Comparison of ENCODE assay signal across 1 mouse cellular context in the genomic region with DNA sequence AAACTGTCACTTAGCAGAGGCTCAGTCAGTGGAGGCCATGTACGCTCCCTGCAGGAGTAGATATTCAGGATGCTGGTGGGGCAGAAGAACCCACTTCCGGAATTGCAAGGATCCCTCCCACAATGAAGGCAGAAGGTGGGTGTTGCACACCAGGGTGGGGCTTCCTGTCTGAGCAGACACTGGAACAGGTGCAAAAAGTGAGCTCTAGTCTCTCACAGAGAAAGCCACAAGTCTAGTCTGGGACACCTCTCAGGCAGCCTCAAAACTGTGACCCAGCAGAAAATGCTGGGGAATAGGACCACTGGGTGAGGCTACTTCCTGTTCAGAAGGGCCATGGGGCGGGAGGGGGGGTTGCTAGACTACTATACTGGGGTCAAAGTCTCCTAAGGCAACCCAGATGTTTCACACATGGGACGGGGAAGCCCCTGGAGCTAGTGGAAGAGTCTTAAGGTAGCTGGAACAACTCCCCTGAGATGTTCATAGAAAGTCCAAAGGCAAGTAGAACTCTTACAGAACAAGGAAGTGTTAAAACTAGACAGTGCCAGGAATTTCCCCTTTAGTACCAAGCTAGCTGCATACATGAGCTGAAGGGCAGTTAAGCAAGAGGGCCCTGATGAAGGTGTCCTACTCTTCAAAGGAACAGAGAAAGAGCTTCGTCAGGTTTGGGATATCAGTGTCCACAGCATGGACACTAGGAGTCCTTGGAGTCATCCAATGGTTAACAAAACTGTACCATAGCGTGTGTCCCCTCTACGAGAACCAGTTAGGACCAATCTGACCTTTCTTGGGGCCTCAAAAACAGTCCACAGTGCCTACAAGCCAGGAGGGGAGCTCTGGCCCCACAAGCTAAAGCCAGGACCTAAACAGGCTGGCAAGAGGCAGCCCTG.
A peak's percentile ranks its signal among the peaks of the same experiment; 100 is the strongest.
TF ChIP-seq lines count a peak whose summit lies in the region.

No protein-coding gene starts in this region.

TF ChIP-seq in MEL, 35 proteins besides CTCF, POLR2A, EP300 and RAD21 (continued from another document):
- TF ChIP-seq ZMIZ1 (IDR thresholded peaks at IDR 0.05; ENCODE audit: low read depth, low read length) (no peak), NRF1 (IDR thresholded peaks at IDR 0.05; ENCODE audit: insufficient read depth, low read depth, low read length, poor library complexity, severe bottlenecking) (no peak), MAX (IDR thresholded peaks at IDR 0.05; ENCODE audit: low read length) (no peak), RCOR1 (IDR thresholded peaks at IDR 0.05; ENCODE audit: low read depth, low read length) (no peak), MYB (IDR thresholded peaks at IDR 0.05; ENCODE audit: low read depth, low read length) (no peak), KAT2A (conservative IDR thresholded peaks at IDR 0.05; ENCODE audit: low read depth, low read length) (no peak), ZKSCAN1 (IDR thresholded peaks at IDR 0.05; ENCODE audit: low read depth, low read length) (no peak), SIN3A (IDR thresholded peaks at IDR 0.05; ENCODE audit: low read length) (peak; percentile 46; the same call in 1 of the 2 replicates), CHD2 (IDR thresholded peaks at IDR 0.05; ENCODE audit: low read length) (no peak), ETS1 (IDR thresholded peaks at IDR 0.05; ENCODE audit: low read depth, low read length) (peak; percentile 52; the same call in 1 of the 2 replicates), TAL1 (IDR thresholded peaks at IDR 0.05; ENCODE audit: low read length) (no peak)
